Mouse (Mus musculus): Measurements from ENCODE around the gene Tnks2.
A peak's percentile ranks its signal among the peaks of the same experiment; 100 is the strongest.

GRCm38 (mm10) chr19:36925671-36926552 lies 91.9 kb downstream of the Tnks2 start, which contains the start of gene Btaf1:
- TF ChIP-seq POLR2A (IDR thresholded peaks at IDR 0.05; ENCODE audit: extremely low read depth, insufficient read depth, low read length), result peak; percentile 91
- TF ChIP-seq CTCF (IDR thresholded peaks at IDR 0.05; ENCODE audit: low read depth, low read length), result no peak
